Mouse (Mus musculus): ENCODE measurements around the gene Slc1a1.

Slc1a1 gene

DNA sequence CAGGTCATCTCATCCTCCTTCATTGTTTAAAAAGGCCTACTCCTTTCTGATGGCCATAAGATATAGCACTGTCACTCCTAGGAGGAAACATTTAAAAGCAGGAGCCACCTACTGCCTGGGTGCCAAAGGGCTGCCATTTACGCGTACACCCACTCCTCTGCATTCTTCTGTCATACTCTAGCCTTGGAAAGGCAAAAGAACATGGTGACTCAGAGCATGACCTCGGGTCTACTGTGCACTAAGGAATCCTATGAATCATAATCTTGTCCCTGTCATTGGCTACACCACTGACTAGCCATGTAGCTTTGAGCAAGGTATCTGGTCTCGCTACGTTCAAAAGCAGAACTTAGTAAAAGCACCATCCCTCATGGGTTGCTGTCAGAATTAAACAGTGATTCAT, 91.5 kb downstream of the Slc1a1 start:
- DNase-seq, result no peak

DNA sequence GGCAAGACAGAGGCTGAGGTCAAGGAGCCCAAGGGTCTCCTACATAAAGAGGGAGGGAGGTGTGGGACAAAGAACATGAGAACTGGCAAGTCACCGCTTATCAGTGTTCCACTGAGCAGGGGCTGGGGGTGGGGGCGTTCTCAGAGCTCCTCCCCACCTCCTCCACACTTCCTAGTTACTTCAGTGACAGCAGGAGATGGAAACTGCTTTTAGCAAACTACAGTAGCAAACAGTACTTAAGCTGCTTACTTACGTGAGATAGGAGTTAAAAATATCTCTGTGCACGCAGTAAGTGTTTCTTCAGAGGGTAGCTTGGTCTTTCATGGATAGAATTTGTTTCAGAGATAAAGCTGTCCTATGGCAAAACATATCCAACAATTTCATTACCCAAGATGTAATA, 92.5 kb downstream of the Slc1a1 start:
- DNase-seq, result no peak

DNA sequence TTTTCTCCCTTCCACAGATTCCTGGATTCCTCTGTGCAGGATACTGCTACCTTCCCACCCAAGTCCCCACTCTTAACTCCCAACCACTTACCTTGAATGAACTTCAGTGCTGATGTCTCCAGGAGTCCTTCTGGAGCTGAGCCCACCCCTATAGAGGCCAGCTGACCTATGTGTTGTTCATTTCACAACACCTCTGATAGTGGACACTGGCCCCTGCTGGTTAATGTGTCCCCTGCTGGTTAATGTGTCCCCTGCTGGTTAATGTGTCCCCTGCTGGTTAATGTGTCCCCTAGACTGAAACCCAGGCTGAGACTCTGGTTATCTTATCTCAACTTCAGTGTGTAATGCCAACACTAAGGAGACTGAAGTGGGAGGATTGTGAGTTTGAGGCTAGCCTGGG, 94.2 kb downstream of the Slc1a1 start:
- DNase-seq, result no peak

DNA sequence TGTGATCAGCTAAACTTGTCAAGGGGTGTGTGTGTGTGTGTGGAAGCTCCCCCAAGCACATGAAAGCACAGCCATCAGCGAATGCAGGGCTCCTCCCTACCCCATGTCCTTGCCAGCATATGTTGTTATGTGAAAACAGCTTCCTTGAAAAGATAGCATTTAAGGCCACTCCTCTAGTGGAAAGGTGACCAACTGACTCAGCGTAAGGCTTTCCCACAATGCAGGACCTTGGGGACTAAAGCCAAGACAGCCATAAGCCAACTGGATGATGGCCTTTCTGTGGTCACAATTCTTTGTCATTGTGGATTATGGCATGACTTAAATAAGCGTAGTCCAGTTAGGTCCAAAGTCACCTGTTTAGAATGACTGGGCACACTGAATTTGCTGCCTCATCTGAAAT, 100.0 kb downstream of the Slc1a1 start:
- DNase-seq, result no peak

DNA sequence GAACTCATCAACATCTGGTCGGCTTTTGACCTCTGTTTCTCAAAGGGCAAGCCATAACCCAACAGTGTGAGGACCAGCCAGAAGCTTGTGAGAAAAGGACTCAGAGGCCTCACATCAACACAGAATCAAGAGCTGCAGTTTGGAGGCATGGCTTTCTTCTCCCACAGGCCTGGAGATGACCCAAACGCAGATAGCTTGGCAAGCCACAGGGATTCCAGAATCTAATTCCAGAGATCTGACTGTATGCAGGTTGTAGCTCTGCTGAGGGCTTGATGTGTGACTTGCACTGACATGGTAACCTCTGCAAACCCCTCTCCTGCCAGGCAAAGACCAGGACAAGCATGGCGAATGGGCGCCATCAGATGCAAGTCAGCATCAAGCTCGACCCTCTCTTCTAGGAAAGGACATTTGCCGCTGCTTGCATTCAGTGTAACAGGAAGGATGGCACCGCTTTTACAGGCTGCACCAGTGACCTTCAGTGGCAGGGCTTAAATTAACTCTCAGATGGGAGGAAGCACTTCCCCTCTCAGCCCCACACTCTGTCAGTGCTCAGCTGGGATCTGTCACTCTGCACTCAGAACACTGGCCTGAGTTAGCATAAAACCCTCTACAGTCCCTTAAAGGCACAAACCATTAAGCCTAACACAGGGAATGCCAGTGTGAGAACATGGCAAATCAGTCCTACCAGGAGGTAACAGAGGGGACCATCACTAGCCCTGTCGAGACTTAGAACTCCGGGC, 105.5 kb downstream of the Slc1a1 start:
- DNase-seq, result no peak

DNA sequence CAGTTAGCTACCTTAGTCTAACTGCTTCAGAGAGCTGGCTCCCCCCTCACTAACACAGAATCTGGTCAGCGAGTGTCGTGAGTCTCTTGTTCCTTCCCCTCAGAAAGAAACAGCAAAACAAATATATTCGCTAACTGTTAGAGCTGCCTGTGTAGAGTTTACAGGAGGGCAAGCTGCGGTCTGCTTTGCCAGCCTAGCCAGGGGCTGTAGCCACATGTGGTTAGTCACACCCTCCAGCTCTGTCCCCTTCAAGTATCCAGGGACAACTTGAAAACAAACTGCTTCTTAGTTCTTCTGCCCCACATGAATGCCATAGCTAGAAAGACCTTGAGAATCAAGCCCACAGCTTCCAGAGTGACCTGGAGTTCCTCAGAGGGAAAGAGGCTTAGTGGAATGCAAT, 106.4 kb downstream of the Slc1a1 start:
- no peak for DNase-seq

DNA sequence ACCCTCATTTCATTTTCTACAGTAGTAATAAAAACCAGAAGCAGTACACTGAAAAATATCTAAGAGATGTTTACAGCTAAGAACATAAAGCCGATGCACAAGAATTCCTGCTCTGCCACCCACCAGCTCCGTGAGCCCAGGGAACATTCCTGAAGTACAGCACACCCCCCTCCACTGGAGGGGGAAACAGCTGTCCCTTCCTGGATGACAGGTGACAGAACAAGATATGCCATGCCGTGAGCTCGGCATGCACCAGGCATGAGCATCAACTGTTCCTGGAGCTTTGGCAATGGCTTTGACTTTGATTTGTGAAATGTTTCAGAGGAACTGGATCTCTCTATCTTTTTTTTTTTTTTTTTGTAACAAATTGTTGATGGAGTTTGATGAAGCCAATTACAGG, 111.9 kb downstream of the Slc1a1 start:
- DNase-seq, result no peak

DNA sequence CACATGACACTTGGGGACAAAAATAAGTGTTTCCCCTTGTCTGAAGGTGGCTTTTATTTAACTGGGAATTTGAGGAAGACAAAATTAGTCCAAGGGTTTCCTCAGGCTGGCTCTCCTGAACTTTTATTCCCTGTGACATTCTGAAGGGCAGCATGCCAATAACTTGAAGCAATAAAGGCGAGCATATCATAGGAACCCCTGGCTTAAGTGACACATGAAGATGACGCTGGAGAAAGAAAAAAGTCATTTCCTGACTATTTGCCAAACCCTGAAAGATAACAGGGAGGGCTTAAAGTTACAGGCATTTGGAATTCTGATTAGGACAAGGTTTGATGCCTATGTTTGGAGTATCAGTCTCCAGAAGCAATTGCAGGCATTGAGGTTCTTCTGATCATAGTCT, 112.5 kb downstream of the Slc1a1 start:
- no peak for DNase-seq

DNA sequence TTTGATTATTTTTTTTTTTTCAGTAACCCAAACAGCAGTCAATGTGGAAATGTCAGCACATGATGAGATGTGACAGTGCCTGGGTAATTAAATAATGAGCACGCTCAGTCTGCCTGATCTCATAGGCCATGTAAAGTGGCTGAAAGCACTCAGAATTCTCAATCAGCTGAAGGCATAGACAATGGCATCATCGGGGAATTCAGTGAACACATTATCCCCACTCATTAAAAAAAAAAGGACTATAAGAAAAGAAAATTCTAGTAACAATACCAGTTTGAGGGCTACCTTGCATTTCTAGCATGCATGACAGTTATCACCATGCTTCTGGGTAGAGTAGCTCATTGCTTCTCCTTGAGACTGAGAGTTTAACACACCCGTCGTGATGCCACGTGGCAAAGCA, 116.4 kb downstream of the Slc1a1 start:
- DNase-seq, result no peak

DNA sequence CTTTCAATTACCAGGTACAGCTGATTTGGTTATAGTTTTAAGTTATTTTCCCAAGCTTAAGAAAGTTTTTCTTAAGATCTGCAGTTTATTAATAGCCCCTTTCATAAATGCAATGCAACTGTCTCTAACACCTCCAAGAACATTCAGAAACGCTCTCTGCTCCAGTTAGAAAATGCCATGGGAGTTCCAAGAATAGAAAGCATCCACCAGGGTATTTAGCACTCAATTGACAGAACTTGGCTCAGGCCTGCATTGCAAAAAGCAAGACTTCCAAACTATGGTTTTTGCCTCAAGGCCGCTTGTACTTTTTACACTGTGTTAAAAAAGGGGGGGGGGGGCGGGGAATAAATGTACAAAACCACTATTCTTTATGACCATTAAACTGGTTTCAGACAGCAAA, 128.3 kb downstream of the Slc1a1 start:
- DNase-seq, result no peak

DNA sequence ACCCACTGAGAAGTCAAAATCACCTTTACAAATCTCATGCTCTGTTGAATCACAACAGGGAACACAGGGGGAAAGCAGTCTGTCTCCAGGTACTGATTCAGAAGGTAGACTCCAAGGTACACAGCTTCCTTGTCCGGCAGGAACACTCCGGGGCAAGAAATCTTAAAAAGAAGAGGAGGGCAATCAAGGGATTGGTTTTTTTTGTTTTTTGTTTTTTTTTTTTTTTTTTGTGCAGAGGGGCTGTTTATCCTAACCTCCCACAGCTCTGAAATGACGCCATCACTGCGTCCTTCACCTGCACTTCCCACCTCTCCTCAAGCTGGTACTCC, 128.6 kb downstream of the Slc1a1 start:
- DNase-seq, result no peak
